Mouse (Mus musculus): ENCODE measurements around the gene Rbm4. TPM values are rescaled to one million over a fixed set of nuclear protein-coding genes. Genes with fewer than 3 reads are reported as not detected.

Gene Rbm4
- total and polyA plus RNA-seq, 3 experiments: 47.3 to 73.2 (median 68.3) TPM

DNA sequence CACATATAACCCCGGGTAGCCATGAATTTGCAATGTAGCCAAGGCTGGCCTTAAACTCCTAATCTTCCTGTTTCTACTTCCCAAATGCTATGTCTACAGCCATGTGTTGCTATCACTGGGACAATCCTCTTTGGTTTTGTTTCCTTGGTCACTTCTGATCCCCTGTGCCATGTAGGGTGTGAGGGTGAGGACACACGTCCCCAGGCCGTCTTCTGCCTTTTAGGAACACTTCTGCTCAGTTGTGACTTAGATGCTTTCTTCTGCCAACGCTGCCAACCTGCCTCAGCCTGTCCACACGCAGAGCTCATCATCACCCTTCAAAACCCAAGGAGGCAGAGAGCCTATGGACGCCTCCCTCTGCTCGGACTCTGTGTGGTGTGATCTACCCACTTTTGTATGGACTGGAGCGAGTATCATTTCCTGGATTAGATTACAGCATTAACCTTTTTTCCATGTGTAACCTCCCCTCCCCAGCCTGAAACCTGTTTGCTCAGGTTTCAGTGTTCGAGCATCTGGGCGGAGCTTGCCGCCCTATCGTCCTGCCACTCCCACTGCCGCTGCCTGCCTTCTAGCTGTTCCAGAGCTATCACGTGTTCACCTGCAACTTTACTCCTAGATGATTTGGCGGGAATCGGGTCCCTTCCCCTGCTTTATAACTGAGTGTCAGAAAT lies 34.9 kb upstream of the Rbm4 start:
- Histone ChIP-seq H3K27me3 (replicated peaks) (no peaks in the 10 kb centered on the region), H3K79me2 (replicated peaks; ENCODE audit: control insufficient read depth, extremely low read depth, insufficient read depth, poor library complexity, severe bottlenecking) (no peaks in the 10 kb centered on the region), H3K9ac (ENCODE audit: insufficient read depth, low read depth) (no peak overlapping the region), H3K4me3 (replicated peaks in 1 of 3; ENCODE audit: low read depth in 2 of 3, low read length in 2 of 3, poor library complexity in 1 of 3) (no peak overlapping the region), H3K27ac (ENCODE audit: insufficient read depth, low read depth) (no peak overlapping the region), H3K36me3 (replicated peaks in 1 of 2; ENCODE audit: control insufficient read depth in 1 of 2, insufficient read depth in 1 of 2, low read length in 1 of 2) (peaks cover 42 to 82% of the 10 kb centered on the region in 2 experiments), H3K9me3 (replicated peaks; ENCODE audit: low read length) (no peaks in the 10 kb centered on the region), H3K4me2 (ENCODE audit: insufficient read depth, low read depth, poor library complexity, severe bottlenecking) (no peak overlapping the region), H3K4me1 (ENCODE audit: control insufficient read depth in 1 of 2, insufficient read depth in 2 of 2) (peaks cover 2 to 6% of the 10 kb centered on the region in 2 experiments; a peak in 2 of 4 replicates)
- dilution Hi-C loops (cut with MboI; ENCODE audit: extremely low pct_ligation_motif_present, extremely low pct_unique_long_range_greater_than_20kb, low sequenced_read_pairs): no loop called here
- no peak for DNase-seq (ENCODE audit: extremely low read depth)
- no peak for TF ChIP-seq MYC (IDR thresholded peaks at IDR 0.05; ENCODE audit: low read depth, low read length)
- in situ Hi-C loops (cut with MboI; ENCODE audit: low pct_ligation_motif_present, low pct_unique_long_range_greater_than_20kb, low sequenced_read_pairs): no loop called here

- Histone ChIP-seq H3K27me3 (replicated peaks) (no peaks in the 10 kb centered on the region), H3K9me3 (replicated peaks; ENCODE audit: low read length) (no peaks in the 10 kb centered on the region), H3K9ac (ENCODE audit: insufficient read depth, low read depth) (no peak overlapping the region), H3K27ac (ENCODE audit: insufficient read depth, low read depth) (no peak overlapping the region), H3K4me3 (replicated peaks in 1 of 3; ENCODE audit: low read depth in 2 of 3, low read length in 2 of 3, poor library complexity in 1 of 3) (no peak overlapping the region), H3K4me2 (ENCODE audit: insufficient read depth, low read depth, poor library complexity, severe bottlenecking) (no peak overlapping the region), H3K4me1 (ENCODE audit: control insufficient read depth in 1 of 2, insufficient read depth in 2 of 2) (no peaks in the 10 kb centered on the region), H3K79me2 (replicated peaks; ENCODE audit: control insufficient read depth, extremely low read depth, insufficient read depth, poor library complexity, severe bottlenecking) (no peaks in the 10 kb centered on the region), H3K36me3 (replicated peaks in 1 of 2; ENCODE audit: control insufficient read depth in 1 of 2, insufficient read depth in 1 of 2, low read length in 1 of 2) (peaks cover 11 to 16% of the 10 kb centered on the region in 2 experiments)
- in situ Hi-C loops (cut with MboI; ENCODE audit: low pct_ligation_motif_present, low pct_unique_long_range_greater_than_20kb, low sequenced_read_pairs): no loop called here
- TF ChIP-seq ZNF384 (IDR thresholded peaks at IDR 0.05; ENCODE audit: low read depth, low read length): peak; percentile 32; the same call in 1 of the 2 replicates
- TF ChIP-seq CTCF (conservative IDR thresholded peaks at IDR 0.05 in 1 of 2, IDR thresholded peaks at IDR 0.05 in 1 of 2; ENCODE audit: low read depth in 2 of 2, low read length in 2 of 2): peak in 1 of 2 experiments; percentile 31; a peak in 1 of 4 replicates
- no peak for TF ChIP-seq RCOR1 (conservative IDR thresholded peaks at IDR 0.05; ENCODE audit: low read depth, low read length)
- TF ChIP-seq SMC3 (IDR thresholded peaks at IDR 0.05; ENCODE audit: low read depth, low read length): peak; percentile 15; the same call in 1 of the 2 replicates
- dilution Hi-C loops (cut with MboI; ENCODE audit: extremely low pct_ligation_motif_present, extremely low pct_unique_long_range_greater_than_20kb, low sequenced_read_pairs): no loop called here
- no peak for DNase-seq (ENCODE audit: extremely low read depth)
Observed at GRCm38 (mm10) chr19:4820678-4821303, 27.1 kb upstream of the Rbm4 start.

GRCm38 (mm10) chr19:4817182-4817835 lies 23.6 kb upstream of the Rbm4 start:
- Histone ChIP-seq H3K4me3 (replicated peaks in 1 of 3; ENCODE audit: low read depth in 2 of 3, low read length in 2 of 3, poor library complexity in 1 of 3) (no peak overlapping the region), H3K36me3 (replicated peaks in 1 of 2; ENCODE audit: control insufficient read depth in 1 of 2, insufficient read depth in 1 of 2, low read length in 1 of 2) (no peaks in the 10 kb centered on the region), H3K9ac (ENCODE audit: insufficient read depth, low read depth) (no peak overlapping the region), H3K27me3 (replicated peaks) (no peaks in the 10 kb centered on the region), H3K79me2 (replicated peaks; ENCODE audit: control insufficient read depth, extremely low read depth, insufficient read depth, poor library complexity, severe bottlenecking) (peaks cover 2% of the 10 kb centered on the region), H3K27ac (ENCODE audit: insufficient read depth, low read depth) (no peak overlapping the region), H3K4me1 (ENCODE audit: control insufficient read depth in 1 of 2, insufficient read depth in 2 of 2) (no peaks in the 10 kb centered on the region), H3K9me3 (replicated peaks; ENCODE audit: low read length) (peaks cover 7% of the 10 kb centered on the region), H3K4me2 (ENCODE audit: insufficient read depth, low read depth, poor library complexity, severe bottlenecking) (no peak overlapping the region)
- in situ Hi-C loops (cut with MboI; ENCODE audit: low pct_ligation_motif_present, low pct_unique_long_range_greater_than_20kb, low sequenced_read_pairs) (no loop called here), dilution Hi-C loops (cut with MboI; ENCODE audit: extremely low pct_ligation_motif_present, extremely low pct_unique_long_range_greater_than_20kb, low sequenced_read_pairs) (no loop called here)
- DNase-seq (ENCODE audit: extremely low read depth): no peak
- TF ChIP-seq TCF12 (IDR thresholded peaks at IDR 0.05; ENCODE audit: low read depth, low read length) (no peak), MAX (IDR thresholded peaks at IDR 0.05; ENCODE audit: low read length) (no peak)

Data from CH12.LX (cell line).